Mouse (Mus musculus) thymus, postnatal 10 days (tissue): ENCODE data around the gene Arid2.

ENCODE experiments used
- DNase-seq, 2 experiments: peaks; one replicate each; pipeline ENCODE4 v3.0.0; 2021; ENCODE audit warnings: low spot score in 2 of 2

The Arid2 gene

DNA sequence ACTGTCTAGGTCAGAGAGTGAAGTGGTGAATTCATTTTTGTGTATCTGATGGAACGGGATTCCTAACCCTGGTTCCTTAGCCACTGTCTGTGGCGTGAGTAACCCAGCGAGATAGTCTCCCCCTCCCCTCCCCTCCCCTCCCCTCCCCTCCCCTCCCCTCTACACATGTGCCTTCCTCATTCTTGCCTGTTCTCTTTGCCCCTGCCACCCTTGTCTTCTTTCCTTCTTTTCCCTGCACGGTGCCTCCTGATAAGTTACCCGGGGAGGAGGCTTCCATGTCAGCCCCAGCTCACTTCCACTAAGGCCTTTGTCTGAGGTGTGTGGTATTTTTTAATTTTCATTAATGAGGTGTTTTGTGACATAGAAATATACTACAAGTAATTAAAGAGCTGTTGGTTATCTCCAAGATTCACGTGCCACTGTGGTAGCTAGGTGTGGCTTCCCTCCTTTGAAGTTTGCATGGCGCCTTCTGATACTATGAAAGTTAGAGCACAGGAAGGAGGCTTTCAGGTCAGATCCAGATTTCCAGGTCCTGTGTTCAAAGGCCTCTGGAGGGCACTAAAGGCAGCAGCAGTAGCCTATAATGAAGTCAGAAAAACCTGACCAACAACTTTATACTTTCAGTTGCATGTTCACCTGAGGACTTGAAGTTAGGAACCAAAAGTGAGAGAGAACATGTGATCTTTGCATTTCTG is 57.4 kb downstream of the Arid2 start:
- DNase-seq = no peak

DNA sequence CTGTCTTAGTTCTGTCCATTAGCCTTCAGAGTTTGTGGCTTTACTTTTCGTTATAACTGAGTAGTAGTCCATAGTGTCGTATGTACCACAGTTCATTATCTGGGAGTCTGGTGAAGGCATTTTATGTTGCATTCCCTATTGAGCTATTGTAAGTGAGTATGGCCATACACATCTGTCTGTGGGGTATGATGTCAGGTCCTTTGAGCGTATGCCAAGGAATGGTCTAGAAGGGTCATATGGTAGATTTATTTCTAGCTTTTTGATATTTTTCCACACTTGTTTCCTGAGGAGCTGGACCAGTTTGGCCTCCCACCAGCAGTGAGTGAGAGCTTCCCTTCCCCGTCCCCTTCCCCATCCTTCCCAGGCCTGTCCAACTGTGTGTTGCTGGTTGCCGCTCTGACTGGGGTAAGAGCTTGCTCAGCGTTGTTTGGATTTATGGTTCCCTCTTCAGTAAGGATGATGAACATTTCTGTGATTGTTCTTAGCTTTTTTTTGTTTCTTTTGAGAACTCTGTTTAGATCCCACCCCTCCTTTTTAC is 58.1 kb downstream of the Arid2 start:
- no peak for DNase-seq

DNA sequence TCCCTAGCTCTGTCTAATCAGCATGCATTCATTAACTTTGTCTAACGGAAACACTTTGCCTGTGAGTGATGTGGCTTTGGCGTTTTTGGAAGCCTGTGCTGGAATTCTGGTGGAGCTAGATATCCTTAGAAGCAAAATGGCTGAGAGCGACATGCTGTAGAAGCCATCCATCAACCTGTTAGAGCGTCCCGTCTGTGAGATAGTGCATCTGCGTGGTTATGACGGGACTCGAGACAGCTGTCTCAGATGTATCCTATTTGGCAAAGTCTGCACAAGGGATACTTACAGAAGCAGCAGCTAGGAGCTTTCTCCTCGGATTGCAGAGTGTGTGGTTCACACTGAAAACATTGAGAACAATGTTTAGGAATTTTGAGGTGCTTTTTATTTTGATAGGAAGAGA is 64.1 kb downstream of the Arid2 start:
- DNase-seq = no peak

GRCm38 (mm10) chr15:96358871-96359270 is 71.6 kb downstream of the Arid2 start:
- no peak for DNase-seq

DNA sequence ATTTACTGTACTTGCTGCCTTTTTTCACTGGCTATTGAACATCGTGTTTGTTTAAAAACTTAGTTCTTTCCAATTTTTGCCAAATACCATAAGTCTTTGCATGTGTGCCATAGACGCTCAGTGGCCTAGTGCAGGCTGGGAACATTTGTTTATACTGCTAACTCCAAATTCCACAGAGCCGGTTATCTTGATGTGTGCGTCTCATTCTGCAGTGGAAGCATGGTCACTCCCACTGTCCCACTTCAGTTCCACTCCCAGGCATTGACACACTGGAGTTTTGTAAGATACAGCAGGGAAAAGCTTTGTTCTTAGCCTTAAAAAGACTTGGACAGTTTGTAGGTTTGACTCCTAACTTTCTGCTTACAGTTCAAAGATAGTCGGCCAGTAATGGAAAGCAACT is 73.3 kb downstream of the Arid2 start:
- no peak for DNase-seq

DNA sequence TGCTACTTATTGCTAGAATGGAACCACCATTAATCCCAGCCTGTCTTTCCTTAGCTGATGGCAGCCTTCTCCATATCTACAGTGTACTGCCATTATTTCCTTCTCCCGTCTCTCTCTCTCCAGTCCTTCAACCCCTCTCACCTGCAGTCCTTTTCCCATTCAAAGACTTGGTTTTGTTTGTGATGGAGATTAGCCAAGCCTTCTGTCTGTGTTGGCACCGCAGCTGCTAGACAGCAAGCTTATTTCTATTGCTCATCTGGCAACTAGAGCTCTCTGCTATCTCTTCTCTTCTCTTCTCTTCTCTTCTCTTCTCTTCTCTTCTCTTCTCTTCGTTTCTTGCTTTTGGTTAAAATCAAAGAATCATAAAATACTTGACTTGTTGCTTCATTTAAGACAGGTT is 78.0 kb downstream of the Arid2 start:
- DNase-seq = no peak

DNA sequence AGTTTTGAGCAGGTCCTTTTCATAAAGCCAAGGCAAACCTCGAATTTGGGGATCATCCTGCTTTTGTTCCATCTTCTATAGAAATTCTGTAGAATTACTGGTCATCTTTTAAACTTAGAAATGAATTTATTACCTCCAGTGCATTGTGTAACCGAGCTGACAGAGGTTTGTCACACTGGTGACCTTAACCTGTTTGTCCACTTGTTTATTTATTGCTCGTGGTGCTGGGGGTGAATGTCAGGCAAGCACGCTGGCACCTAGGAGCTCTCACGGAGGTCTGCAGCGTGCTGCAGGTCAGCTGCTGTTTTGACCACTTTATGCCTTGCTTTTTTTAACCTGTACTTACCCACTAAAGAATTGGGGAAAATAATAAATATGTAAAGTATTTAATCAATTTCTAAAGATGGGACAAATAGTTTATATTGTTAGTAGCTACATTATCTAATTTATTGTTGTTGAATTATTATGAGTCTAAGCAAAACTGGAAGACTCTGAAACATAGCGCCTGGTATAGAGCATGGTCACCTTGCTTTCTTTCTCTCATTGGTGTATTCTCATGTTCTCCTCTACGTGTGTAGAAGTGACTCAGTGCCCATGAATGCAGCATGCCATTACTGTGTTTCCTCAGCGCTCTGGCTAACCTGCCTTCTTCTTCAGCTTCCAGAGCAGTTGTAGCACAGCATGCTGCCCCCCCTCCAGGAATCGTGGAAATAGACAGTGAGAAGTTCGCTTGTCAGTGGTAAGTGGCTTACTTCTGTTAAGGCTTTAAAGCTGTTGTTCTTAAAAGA is 79.1 kb downstream of the Arid2 start:
- no peak for DNase-seq

DNA sequence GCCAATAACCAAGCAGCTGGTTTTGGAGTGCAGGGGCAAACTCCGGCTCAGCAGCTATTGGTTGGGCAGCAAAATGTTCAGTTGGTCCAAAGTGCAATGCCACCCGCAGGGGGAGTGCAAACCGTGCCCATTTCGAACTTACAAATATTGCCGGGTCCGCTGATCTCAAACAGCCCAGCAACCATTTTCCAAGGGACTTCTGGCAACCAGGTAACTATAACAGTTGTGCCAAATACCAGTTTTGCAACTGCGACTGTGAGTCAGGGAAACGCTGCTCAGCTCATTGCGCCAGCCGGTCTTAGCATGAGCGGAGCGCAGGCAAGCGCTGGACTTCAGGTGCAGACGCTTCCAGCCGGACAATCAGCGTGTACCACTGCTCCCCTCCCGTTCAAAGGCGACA is 84.0 kb downstream of the Arid2 start:
- DNase-seq = no peak

DNA sequence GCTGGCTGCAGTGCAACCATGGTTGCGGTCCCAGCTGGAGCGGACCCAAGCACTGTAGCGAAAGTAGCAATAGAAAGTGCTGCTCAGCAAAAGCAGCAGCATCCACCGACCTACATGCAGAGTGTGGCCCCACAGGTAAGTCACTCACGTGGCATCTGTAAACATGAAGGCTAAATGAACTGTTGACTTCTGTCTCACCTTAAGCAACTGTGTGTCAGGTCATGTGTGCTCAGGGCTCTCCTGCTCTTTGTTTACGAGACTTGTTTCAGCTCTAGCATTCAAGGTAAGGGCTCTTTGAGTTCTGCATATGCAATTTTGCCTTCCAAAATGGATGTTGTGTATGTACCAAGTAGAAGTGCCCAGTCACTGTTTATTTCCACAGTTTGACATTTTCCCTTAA is 85.3 kb downstream of the Arid2 start:
- DNase-seq = no peak

- DNase-seq = no peak
These were observed 85.8 kb downstream of the Arid2 start for GRCm38 (mm10) chr15:96373161-96373560.

GRCm38 (mm10) chr15:96376214-96376613 is 88.9 kb downstream of the Arid2 start:
- no peak for DNase-seq

- DNase-seq = no peak
These were observed 89.9 kb downstream of the Arid2 start for GRCm38 (mm10) chr15:96377263-96377662.

DNA sequence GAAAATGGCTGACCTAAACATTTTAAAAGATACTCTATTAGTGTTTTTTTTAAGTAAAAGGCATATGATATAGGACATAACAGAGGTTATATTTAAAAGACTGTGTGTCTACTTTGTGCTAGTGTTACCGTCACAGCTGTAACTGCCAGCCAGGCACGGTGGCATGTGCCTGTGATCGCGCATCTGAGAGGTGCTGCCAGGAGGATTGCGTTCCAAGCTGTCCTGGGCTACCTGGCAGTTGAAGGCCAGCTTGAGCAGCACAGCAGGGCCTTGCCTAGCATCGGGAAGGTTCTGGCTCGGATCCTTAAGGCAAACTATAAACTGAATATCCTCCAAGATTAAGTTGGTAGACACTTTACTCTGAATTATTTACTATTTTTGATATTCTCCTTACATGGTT is 90.4 kb downstream of the Arid2 start:
- no peak for DNase-seq

DNA sequence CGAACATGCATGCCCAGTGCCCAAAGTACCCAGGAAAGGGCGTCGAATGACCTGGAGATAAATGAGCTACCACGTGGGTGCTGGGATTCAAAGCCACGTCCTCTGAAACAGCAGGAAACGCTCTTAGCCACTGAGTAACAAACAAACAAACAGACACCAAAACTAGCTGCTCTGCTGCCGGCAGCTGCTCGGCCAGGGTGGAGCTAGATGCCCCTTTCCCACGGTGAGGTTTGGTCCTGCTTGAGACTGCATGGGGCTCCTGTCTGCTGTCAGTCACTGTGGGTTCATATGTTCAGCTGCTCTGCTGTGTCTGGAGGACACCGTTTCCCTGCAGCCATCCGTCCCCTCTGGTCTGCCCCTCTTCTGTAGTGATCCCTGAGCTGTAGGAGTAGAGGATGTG is 94.9 kb downstream of the Arid2 start:
- DNase-seq = no peak

DNA sequence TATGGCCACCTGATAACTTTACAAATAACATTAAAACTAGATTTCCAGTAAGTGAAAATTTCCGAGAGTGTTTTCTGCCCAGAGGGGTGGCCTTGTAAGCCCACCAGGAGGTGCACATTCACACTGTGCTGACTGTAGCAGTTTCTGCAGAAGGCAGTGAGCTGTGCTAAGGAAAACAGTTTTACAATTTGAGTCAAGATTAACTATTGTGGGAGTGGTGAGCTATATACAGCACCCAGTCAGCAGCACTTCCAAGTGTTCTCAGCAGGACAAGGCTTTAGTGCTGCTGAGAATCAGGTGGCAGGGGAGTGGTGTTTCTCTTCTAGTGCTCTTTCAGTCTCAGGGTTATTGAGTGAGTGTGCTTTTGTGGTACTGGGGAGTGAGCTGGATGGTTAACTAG is 101.2 kb downstream of the Arid2 start:
- no peak for DNase-seq

- no peak for DNase-seq
These were observed 105.6 kb downstream of the Arid2 start for GRCm38 (mm10) chr15:96392878-96393277.

DNA sequence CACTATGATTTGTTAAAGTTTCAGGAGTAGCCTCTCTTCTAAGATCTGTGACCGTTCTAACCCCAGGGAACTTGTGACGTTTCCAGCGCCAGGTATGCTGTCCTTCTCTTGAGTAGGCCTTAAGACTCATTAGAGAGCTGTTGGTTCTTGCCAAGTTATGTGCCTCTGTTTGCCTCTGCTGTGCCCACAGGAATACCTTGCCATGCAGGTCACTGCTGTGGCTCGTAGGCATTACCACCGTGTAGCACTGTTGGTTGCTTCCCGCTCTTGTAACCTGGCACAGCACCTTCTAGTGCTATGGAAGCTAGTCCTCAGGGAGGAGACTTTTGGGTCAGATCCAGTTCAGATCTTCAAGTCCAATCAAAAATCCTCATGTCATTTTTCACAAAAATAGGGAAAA is 107.8 kb downstream of the Arid2 start:
- no peak for DNase-seq

DNA sequence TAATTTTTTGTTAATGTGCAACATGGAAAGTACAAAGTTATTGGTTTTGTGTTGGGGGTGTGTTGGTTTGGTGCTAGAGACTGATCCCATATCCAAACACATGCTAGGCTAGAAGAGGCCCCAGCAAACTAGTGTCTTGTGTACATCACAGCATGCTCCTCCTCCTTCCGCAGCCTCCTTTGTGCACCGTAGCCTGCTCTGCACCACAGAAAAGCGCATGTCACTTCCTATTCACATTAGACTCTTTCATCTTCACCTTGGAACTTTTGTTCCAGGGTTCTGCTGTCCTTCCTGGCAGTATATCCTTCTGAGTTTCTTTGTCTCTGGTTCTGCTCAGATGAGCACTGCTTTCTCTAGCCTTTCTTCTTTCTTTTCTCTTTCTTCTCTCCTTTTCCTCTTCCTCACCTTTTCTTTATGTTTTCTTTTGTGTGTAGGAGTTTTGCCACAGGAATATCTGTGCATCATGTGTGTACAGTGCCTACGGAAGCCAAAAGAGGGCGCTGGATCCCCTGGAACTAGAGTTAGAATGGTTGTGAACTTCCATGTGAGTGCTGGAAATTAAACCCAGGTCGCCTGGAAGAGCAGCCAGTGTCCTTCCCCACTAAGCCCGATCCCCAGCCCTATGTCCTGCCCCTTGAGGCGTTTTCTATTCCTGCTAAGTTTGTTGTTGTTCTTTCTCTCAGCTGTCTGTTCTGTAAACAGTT is 109.5 kb downstream of the Arid2 start:
- no peak for DNase-seq

DNA sequence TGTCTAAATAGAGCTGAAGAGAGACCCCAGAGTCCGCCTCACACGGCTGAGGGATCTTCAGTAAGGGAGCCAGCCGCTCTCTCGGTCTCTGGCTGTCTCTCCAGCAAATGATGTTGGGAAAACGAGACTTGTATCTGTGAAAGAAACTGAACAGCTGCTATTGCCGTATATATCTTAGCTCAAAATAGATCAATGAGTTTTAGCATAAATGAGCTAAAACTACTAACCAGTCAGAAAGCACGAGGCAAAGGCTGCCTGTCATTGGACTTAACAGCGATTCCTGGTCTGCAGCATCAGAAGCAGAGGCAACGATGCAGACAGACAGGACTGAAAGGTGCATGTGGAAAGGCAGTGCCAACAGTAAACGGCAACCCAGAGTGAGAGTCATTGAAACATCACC is 111.0 kb downstream of the Arid2 start:
- DNase-seq = no peak

DNA sequence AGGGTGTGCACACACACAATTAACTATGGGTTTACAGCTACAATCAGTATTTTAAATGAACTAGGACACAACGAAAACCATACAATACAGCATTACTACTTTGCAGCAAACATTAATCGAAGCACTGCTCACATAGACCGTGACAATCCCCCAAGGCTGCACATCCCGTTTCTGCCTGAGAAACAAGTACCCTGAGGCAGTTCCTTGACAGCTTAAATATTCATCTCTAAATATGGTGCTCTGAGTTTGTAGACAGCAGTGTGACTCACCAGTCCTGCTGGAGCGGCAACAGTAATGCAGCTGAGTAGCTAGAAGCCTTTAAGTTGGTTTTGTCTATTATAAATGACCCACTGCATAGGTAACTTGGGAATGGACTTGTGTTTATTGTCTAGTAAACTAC is 118.2 kb downstream of the Arid2 start:
- no peak for DNase-seq

GRCm38 (mm10) chr15:96406253-96406652 is 118.9 kb downstream of the Arid2 start:
- no peak for DNase-seq

- DNase-seq = no peak
These were observed 119.8 kb downstream of the Arid2 start for GRCm38 (mm10) chr15:96407151-96407550.

DNA sequence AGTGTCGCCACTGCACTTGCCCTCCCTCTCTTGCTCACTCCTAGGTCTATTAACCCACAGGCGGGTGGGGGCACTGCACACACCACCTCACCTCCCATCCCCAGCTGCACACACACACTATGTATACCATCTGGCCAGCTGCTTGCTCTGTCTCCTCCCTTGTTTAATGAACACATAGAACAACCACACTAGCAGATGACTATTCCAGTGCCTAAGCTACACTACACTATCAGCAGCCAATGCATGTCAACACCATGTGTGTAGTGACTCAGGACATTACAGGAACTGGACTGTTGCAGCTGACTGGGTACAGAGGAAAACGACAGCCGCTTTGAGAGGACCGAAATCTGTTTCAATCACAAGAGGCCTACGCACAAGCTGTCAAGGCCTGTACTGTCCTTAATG is 121.4 kb downstream of the Arid2 start:
- no peak for DNase-seq
